Mouse (Mus musculus): ENCODE measurements around the gene Ctnnb1.

DNA sequence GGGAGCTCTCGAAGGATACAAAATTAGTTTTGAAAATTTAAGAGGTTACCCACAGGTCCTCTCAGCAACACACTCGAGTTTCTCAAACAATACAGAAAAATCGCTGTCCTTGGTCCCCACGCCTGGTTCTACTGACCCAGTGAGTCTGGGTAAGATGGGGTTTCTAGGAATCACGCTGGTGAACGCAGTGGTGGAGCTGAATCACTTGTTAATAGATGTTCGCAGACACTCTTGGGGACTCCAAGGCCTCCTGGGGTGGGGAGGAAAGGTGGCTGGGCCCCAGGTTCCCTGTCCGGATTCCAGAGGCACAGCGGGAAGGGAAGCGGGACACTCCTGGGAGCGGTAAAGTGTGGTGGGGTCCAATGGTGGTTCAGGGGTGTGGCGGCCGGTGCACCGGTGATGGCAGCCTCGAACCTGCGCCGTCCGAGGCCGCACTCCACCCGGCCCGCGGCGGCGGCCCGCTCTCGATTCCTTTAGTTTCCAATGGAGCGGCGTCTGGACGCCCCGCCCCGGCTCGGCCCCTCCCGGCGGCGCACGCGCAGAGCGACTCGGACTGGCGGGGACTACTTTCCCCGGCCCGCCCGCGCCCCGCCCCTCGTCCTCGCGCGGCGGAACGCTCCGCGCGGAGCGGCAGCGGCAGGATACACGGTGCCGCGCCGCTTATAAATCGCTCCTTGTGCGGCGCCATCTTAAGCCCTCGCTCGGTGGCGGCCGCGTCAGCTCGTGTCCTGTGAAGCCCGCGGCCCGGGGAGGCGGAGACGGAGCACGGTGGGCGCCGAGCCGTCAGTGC lies 4.0 kb downstream of the Ctnnb1 start:
- TF ChIP-seq CTCF (IDR thresholded peaks at IDR 0.05; ENCODE audit: low read depth, low read length) (no peak), POLR2A (IDR thresholded peaks at IDR 0.05; ENCODE audit: borderline replicate concordance, low read depth, low read length) (peak; percentile 93)

Measured in bone marrow macrophage, adult 2 months (primary cell).